Mouse (Mus musculus) liver, postnatal 0 days (tissue): ENCODE measurements at regions not wholly inside any gene's neighbourhood (a gene's known extent, or its start where the extent isn't known, plus 50 kb on each side); places are given as distances from the start of the nearest gene placed in this dataset.

Experiments used
- ATAC-seq: fragments of 200-750 bp; cut with Nextera tagmentation; 2 replicates; pipeline ENCODE4 v1.8.0; 2017; ENCODE audit warnings: mild to moderate bottlenecking, moderate library complexity
- DNase-seq: peaks from one replicate; pipeline ENCODE4 v3.0.0-alpha.2; 2016
- H3K27ac ChIP-seq: fragments of 300-500 bp; sonication (generic); 2 replicates; pipeline ENCODE4 v1.5.1; 2014; ENCODE audit warnings: antibody characterized with exemption, moderate library complexity, mild to moderate bottlenecking, low read depth
- H3K27me3 ChIP-seq: fragments of 300-500 bp; sonication (generic); 2 replicates; pipeline ENCODE4 v1.6.1; 2014; ENCODE audit warnings: low read length, control low read depth, mixed read lengths; ENCODE audit not compliant: insufficient read depth
- H3K36me3 ChIP-seq: fragments of 300-500 bp; sonication (generic); replicated peaks from 2 replicates; pipeline ENCODE4 v1.6.1; 2014; ENCODE audit warnings: mild to moderate bottlenecking, control low read depth, low read length, moderate library complexity, mixed read lengths; ENCODE audit not compliant: insufficient read depth
- H3K4me1 ChIP-seq: fragments of 300-500 bp; sonication (generic); 2 replicates; pipeline ENCODE4 v1.6.1; 2014; ENCODE audit warnings: antibody characterized with exemption, mild to moderate bottlenecking, control low read depth; ENCODE audit not compliant: insufficient read depth
- H3K4me2 ChIP-seq: fragments of 300-500 bp; sonication (generic); 2 replicates; pipeline ENCODE4 v1.6.1; 2014; ENCODE audit warnings: low read depth, mild to moderate bottlenecking, low read length, moderate library complexity, mixed read lengths
- H3K4me3 ChIP-seq: fragments of 300-500 bp; sonication (generic); 2 replicates; pipeline ENCODE4 v1.5.1; 2014; ENCODE audit warnings: low read depth, low read length
- H3K9ac ChIP-seq: fragments of 300-500 bp; sonication (generic); replicated peaks from 2 replicates; pipeline ENCODE4 v1.6.1; 2014; ENCODE audit warnings: mild to moderate bottlenecking, moderate library complexity
- H3K9me3 ChIP-seq: fragments of 300-500 bp; sonication (generic); 2 replicates; pipeline ENCODE4 v1.6.1; 2016; ENCODE audit warnings: mild to moderate bottlenecking, control low read depth, low read length, mixed read lengths
- CTCF ChIP-seq: sonication (generic); IDR thresholded peaks from 2 replicates; pipeline ENCODE4 v1.5.1; 2016; ENCODE audit warnings: antibody characterized with exemption, low read depth
- EP300 ChIP-seq: IDR thresholded peaks from 2 replicates; pipeline ENCODE4 v1.6.1; 2016; ENCODE audit warnings: antibody characterized with exemption, low read depth, mild to moderate bottlenecking
- WGBS: fragments of 180-500 bp; shearing (Covaris S2); extraction: QIAGEN DNeasy Blood & Tissue Kit; methylation state at CpG from one replicate; pipeline ENCODE4 v1.1.7; 2014; ENCODE audit not compliant: insufficient replicate concordance; 5-methylcytosine and 5-hydroxymethylcytosine counted together

DNA sequence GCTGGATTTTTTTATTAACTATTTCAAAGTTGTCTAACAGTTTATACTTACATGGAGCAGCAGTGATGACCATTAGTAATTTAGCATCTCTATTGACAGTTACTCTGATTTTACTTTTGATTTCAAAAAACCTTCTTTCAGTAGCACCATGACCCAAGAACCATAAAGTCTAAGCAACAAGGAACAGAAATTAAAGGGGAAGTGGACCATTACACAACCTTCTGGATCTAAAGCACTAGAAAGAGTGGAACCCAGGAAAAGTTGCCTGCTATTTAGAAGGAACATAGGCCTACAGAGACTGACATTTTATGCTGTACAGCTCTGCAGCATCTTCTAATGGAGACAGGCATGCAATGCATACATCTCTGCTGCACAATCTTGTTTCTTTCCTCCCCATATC, 56.0 kb upstream of the Il15 start:
- no peak overlapping the region for H3K4me3 ChIP-seq
- no peaks in the 10 kb centered on the region for H3K36me3 ChIP-seq
- no peak for DNase-seq
- no peak for ATAC-seq
- no peaks in the 10 kb centered on the region for H3K27me3 ChIP-seq
- no peak overlapping the region for H3K27ac ChIP-seq
- TF ChIP-seq EP300 (no peak), CTCF (no peak)
- no peaks in the 10 kb centered on the region for H3K4me1 ChIP-seq
- no peak overlapping the region for H3K9ac ChIP-seq
- H3K9me3 ChIP-seq = no peaks in the 10 kb centered on the region
- no peak overlapping the region for H3K4me2 ChIP-seq

DNA sequence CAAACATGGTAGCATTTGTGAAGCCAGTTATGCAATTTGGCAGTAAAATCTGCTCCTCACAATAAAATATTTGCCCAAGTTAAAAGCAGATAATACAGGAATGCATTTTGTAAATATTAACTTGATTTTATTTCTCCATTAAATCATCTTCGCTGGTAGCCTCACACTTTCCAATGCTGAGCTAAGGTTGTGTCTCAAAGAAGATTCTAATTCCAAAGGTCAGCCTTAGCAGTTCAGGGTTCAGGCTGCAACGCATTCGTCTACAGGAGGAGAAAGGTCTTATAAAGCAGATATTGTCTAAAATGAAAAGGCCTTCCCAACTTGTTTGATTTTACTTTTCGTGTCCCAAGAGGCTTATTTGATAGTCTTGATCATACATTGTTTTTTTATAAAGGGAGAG, 51.0 kb upstream of the Il15 start:
- TF ChIP-seq EP300 = no peak
- TF ChIP-seq CTCF = no peak
- no peak overlapping the region for H3K27ac ChIP-seq
- WGBS = 74% methylated on average over 4 of the region's 4 CpGs
- no peak for ATAC-seq
- no peak overlapping the region for H3K4me3 ChIP-seq
- no peaks in the 10 kb centered on the region for H3K27me3 ChIP-seq
- peaks cover 4% of the 10 kb centered on the region for H3K4me1 ChIP-seq
- no peak for DNase-seq
- H3K9ac ChIP-seq = no peak overlapping the region
- H3K36me3 ChIP-seq = no peaks in the 10 kb centered on the region
- H3K4me2 ChIP-seq = no peak overlapping the region
- no peaks in the 10 kb centered on the region for H3K9me3 ChIP-seq
